Mouse (Mus musculus) heart, embryonic 16.5 days (tissue): ENCODE data around the gene Stat6. TPM values are rescaled to one million over a fixed set of nuclear protein-coding genes. Genes with fewer than 3 reads are reported as not detected.

Source experiments
- ATAC-seq: fragments of 200-750 bp; cut with Nextera tagmentation; replicated peaks from 2 replicates; pipeline ENCODE4 v1.8.0; 2017; ENCODE audit warnings: moderate number of reproducible peaks; ENCODE audit not compliant: insufficient read depth, low FRiP score; ENCODE audit errors: extremely low read depth
- H3K27ac ChIP-seq: fragments of 300-500 bp; sonication (generic); 2 replicates; pipeline ENCODE4 v1.5.1; 2014; ENCODE audit warnings: mild to moderate bottlenecking, low read length, control low read depth, moderate library complexity
- H3K27me3 ChIP-seq: fragments of 300-500 bp; sonication (generic); 2 replicates; pipeline ENCODE4 v1.6.1; 2014; ENCODE audit warnings: low read length, mixed read lengths; ENCODE audit not compliant: control insufficient read depth, insufficient read depth
- H3K36me3 ChIP-seq: fragments of 300-500 bp; sonication (generic); 2 replicates; pipeline ENCODE4 v1.6.1; 2014; ENCODE audit not compliant: control insufficient read depth, insufficient read depth
- H3K4me1 ChIP-seq: fragments of 300-500 bp; sonication (generic); 2 replicates; pipeline ENCODE4 v1.6.1; 2014; ENCODE audit warnings: low read length, mixed read lengths; ENCODE audit not compliant: control insufficient read depth, insufficient read depth
- H3K4me2 ChIP-seq: fragments of 300-500 bp; sonication (generic); 2 replicates; pipeline ENCODE4 v1.6.1; 2014; ENCODE audit warnings: low read depth, mild to moderate bottlenecking, control low read depth, low read length
- H3K4me3 ChIP-seq: fragments of 300-500 bp; sonication (generic); 2 replicates; pipeline ENCODE4 v1.5.1; 2014; ENCODE audit warnings: mild to moderate bottlenecking, control low read depth, low read length
- H3K9ac ChIP-seq: fragments of 300-500 bp; sonication (generic); 2 replicates; pipeline ENCODE4 v1.6.1; 2014; ENCODE audit warnings: low read length, control low read depth
- H3K9me3 ChIP-seq: fragments of 300-500 bp; sonication (generic); replicated peaks from 2 replicates; pipeline ENCODE4 v1.6.1; 2016; ENCODE audit warnings: low read length; ENCODE audit not compliant: control insufficient read depth
- WGBS: fragments of 180-500 bp; shearing (Covaris S2); extraction: QIAGEN DNeasy Blood & Tissue Kit; methylation state at CpG from one replicate; pipeline ENCODE4 v1.1.7; 2014; 5-methylcytosine and 5-hydroxymethylcytosine counted together
- polyA plus RNA-seq: library from polyadenylated mRNA; unstranded; fragments of >200 nt; fragmentation: Nextera tagmentation; extraction: Ambion mirVana; gene quantifications from 2 replicates; pipeline ENCODE4 v1.2.1, GENCODE M21; 2015

Stat6 gene
- polyA plus RNA-seq, 1 experiment from 2014 or later: 36.7 TPM

DNA sequence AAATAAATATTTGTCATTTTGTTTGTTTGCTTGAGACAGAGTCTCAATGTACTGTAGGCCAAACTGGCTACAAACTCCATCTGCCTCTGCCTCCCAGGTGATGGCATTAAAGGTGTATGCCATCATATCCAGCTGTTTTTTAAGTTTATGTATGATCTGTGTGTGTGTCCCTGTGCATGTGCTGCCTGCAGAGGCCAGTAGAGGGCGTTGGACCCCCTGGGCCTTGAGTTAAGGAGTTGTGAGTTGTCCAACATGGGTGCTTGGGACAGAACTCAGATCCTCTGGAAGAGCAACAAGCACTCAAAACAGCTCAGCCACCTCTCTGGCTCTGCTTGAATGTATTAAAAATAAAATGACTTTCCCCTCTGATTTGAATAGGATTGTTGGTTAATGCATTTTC is 48.3 kb downstream of the Stat6 start:
- H3K36me3 ChIP-seq: peaks cover 24% of the 10 kb centered on the region

DNA sequence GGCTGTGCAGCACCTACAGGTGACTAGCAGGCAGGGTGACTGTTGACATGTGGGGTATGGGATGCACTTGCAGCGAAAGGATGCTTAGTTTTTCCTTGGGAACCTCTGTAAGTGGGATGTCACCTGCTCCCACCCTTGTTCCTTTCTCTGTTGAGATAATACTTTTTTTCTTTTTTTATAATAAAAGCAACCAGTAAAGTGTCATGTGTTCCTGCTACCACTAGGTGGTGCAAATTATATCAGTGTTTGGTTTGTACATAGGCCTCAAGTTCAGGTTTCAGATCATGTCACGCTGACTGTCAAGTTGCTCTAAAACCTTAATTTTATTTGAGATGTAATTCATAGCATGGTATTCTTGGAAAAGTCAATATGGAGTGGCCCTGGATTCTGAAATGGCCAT is 51.9 kb downstream of the Stat6 start:
- ATAC-seq: no peak
- H3K36me3 ChIP-seq: peaks cover 26% of the 10 kb centered on the region

More for the DNA sequence above, 48.3 kb downstream of the Stat6 start:
- H3K4me3 ChIP-seq: no peak overlapping the region
- no peak overlapping the region for H3K9ac ChIP-seq
- no peaks in the 10 kb centered on the region for H3K9me3 ChIP-seq
- no peaks in the 10 kb centered on the region for H3K27me3 ChIP-seq
- no peak overlapping the region for H3K27ac ChIP-seq
- 17% methylated on average over 1 of the region's 1 CpGs for WGBS
- no peak overlapping the region for H3K4me2 ChIP-seq
- ATAC-seq: no peak
- peaks cover 3% of the 10 kb centered on the region for H3K4me1 ChIP-seq

DNA sequence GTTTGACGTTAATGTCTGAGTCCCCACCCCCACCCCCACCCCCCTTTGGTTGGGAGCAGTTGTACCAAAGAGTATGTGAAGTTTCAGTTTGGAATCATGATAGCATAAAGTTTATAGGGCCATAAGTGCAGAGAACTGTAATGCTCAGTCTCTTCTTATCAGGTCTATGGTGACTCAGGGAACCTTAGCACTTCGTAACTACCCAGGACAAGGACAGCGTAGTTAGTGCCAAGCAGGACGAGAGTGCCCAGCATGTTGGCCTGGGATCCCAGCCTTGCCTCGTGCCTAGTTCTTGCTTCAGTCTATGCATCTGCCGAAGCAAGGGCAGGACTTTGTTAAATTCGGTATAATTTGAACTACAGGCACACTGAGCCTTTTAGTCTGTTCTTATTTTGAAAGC is 53.0 kb downstream of the Stat6 start:
- no peak overlapping the region for H3K4me3 ChIP-seq
- H3K36me3 ChIP-seq: peaks cover 26% of the 10 kb centered on the region
- H3K27ac ChIP-seq: no peak overlapping the region
- 88% methylated on average over 7 of the region's 7 CpGs for WGBS
- no peak overlapping the region for H3K9ac ChIP-seq
- H3K4me1 ChIP-seq: no peaks in the 10 kb centered on the region
- no peaks in the 10 kb centered on the region for H3K9me3 ChIP-seq
- ATAC-seq: no peak
- no peaks in the 10 kb centered on the region for H3K27me3 ChIP-seq
- H3K4me2 ChIP-seq: no peak overlapping the region

More for the DNA sequence above, 51.9 kb downstream of the Stat6 start:
- Histone ChIP-seq H3K27ac (no peak overlapping the region), H3K4me1 (no peaks in the 10 kb centered on the region), H3K9ac (no peak overlapping the region), H3K4me3 (no peak overlapping the region), H3K4me2 (no peak overlapping the region), H3K27me3 (no peaks in the 10 kb centered on the region), H3K9me3 (no peaks in the 10 kb centered on the region)
- WGBS: 49% methylated on average over 2 of the region's 2 CpGs

DNA sequence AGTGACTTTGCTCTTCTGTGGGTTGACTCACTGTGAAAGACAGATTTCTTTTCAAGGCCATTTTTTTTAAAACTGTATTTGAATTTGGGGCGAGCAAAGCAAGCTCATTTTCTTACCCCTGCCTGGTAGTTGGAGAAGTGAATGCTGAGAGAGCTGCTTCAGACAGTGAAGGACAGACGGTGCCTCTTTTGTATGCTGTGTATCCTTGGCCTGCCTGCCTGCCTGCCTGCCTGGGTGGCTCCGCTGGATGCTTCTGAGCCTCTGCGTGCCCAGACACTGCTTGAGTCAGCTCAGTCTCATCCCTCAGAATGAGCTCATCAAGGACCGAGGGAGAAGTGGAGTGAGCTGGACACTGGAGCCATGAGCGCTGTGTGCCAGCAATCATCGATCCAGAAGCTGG is 56.2 kb downstream of the Stat6 start:
- H3K27me3 ChIP-seq: no peaks in the 10 kb centered on the region
- WGBS: 90% methylated on average over 7 of the region's 7 CpGs
- no peak overlapping the region for H3K27ac ChIP-seq
- no peaks in the 10 kb centered on the region for H3K4me1 ChIP-seq
- no peaks in the 10 kb centered on the region for H3K9me3 ChIP-seq
- no peak overlapping the region for H3K9ac ChIP-seq
- peaks cover 16% of the 10 kb centered on the region for H3K36me3 ChIP-seq
- no peak overlapping the region for H3K4me3 ChIP-seq
- H3K4me2 ChIP-seq: no peak overlapping the region
- ATAC-seq: no peak

DNA sequence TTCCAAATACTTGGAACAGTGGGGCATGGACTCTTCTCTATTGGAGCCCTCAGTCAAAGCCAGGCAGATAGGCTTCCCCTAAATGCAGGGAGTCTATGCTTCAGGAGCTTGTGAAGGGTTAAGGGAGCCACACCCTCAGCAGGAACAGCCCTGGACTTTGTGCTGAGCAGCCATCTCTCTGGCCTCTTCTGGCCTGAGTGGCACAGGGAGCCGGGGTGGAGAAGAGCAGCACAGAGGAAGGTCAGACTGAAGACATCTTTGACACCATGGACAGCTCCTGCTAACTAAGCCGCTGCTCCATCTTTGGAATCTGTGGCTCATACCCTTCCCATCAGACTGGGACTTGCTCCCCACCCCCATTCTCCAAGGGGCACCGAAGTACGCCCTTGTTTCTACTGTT is 60.5 kb downstream of the Stat6 start:
- H3K9me3 ChIP-seq: no peaks in the 10 kb centered on the region
- no peak for ATAC-seq
- no peak overlapping the region for H3K4me2 ChIP-seq
- no peak overlapping the region for H3K4me3 ChIP-seq
- H3K4me1 ChIP-seq: peaks cover 6% of the 10 kb centered on the region
- 0 out of 2 replicates have a peak, but pooled peaks cover 2% of the 10 kb centered on the region for H3K36me3 ChIP-seq
- 31% methylated on average over 4 of the region's 4 CpGs for WGBS
- no peaks in the 10 kb centered on the region for H3K27me3 ChIP-seq
- H3K27ac ChIP-seq: no peak overlapping the region
- no peak overlapping the region for H3K9ac ChIP-seq

DNA sequence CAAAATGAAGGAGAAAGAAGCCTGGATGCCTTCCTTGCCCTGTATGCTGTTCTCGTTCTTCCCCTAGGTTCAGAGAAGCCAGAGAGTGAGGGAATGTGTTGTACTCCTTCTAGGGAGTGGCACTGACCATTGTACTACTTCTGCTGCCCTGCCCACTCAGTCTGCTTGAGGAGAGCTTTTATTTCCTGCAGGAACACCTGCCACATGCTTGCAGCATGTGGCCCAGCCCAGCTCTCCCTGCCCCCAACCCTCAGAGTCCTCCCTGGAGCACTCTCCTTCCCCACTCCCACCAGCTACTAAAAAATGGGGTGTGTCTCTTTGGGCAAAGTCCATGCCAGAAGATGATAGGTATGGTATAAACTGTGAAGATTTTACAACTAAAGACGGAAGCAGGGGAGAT is 61.5 kb downstream of the Stat6 start:
- no peak for ATAC-seq
- H3K9ac ChIP-seq: no peak overlapping the region
- H3K27me3 ChIP-seq: no peaks in the 10 kb centered on the region
- H3K36me3 ChIP-seq: no peaks in the 10 kb centered on the region
- peaks cover 6% of the 10 kb centered on the region for H3K4me1 ChIP-seq
- H3K4me3 ChIP-seq: no peak overlapping the region
- no peak overlapping the region for H3K27ac ChIP-seq
- no peaks in the 10 kb centered on the region for H3K9me3 ChIP-seq
- 46% methylated on average over 2 of the region's 2 CpGs for WGBS
- H3K4me2 ChIP-seq: no peak overlapping the region

DNA sequence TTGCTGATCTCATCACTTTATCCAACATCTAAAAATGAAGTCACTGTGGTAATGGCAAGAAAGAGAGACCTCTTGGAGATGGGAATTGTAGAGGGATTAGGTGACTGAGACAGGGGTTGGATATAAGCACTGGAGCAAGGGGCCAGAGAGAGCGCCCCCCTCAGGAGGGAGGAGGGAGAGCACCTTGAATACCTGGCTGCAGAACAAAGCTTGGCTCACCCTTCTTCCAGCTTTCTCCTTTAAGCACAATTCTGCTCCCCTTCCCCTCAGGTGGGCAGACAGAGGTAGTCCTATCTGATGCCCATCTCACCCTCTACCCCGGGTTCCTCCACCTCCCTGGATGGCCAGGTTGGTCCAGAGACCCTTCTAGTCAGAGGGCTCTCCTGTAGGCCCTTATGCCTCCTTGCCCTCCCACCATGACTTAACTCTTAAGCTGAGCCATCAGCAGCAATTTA is 62.0 kb downstream of the Stat6 start, which contains the start of gene Myo1a:
Gene Myo1a (plus strand): TSS at position 405 of the 455 bp plus-strand sequence.
- Histone ChIP-seq H3K9ac (no peak within 1 kb of the TSS), H3K27ac (no peak within 1 kb of the TSS), H3K4me3 (no peak within 1 kb of the TSS), H3K36me3 (no peaks in the 10 kb centered on the region), H3K4me1 (peaks cover 6% of the 10 kb centered on the region), H3K27me3 (no peaks in the 10 kb centered on the region), H3K4me2 (no peak within 1 kb of the TSS), H3K9me3 (no peaks in the 10 kb centered on the region)
- ATAC-seq: no peak
- WGBS: 57% methylated on average over 2 of the region's 2 CpGs

DNA sequence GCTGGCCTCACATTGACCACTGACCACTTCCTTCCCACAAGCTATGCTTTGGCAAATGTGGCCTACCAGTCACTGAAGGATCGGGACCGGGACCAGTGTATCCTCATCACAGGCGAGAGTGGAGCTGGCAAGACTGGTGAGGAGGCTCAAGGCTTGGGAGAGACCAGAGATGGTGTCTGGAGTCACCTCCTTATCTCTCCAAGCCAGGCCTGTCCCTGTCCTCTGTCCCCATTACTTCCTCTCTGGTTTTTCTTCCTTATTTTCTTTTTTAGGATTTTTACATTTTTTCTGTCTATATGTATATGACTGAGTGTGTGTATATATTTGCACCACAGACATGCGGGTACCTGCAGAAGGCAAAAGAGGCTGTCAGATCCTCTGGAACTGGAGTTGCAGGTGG is 63.0 kb downstream of the Stat6 start:
- no peak for ATAC-seq
- Histone ChIP-seq H3K27me3 (no peaks in the 10 kb centered on the region), H3K9me3 (no peaks in the 10 kb centered on the region), H3K4me1 (peaks cover 6% of the 10 kb centered on the region), H3K4me3 (no peak overlapping the region), H3K27ac (no peak overlapping the region), H3K4me2 (no peak overlapping the region), H3K36me3 (no peaks in the 10 kb centered on the region), H3K9ac (no peak overlapping the region)
- 87% methylated on average over 4 of the region's 4 CpGs for WGBS

DNA sequence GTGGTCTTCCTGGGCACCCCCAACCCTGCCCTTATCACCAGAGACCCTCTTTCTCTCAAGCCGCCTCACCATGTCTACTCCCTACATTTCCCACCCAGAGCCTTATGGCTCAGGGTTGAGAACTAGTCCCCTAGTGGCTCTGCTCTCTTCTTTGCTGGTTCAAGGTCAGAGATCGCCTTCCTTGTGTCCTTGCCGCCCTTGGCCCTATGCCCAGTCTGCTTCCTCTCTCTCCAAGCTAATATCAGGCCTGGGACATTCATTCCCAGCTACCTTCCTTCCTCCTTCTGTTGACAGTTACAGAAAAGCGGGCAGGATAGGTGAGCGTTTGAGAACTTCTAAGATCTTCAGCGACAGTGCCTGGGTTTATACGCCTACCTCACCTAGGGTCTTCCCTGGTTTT is 64.9 kb downstream of the Stat6 start:
- no peaks in the 10 kb centered on the region for H3K36me3 ChIP-seq
- ATAC-seq: peak; percentile 55; the same call in 1 of the 2 replicates
- H3K4me3 ChIP-seq: no peak overlapping the region
- no peaks in the 10 kb centered on the region for H3K27me3 ChIP-seq
- no peak overlapping the region for H3K27ac ChIP-seq
- H3K9ac ChIP-seq: no peak overlapping the region
- no peaks in the 10 kb centered on the region for H3K9me3 ChIP-seq
- peaks cover 6% of the 10 kb centered on the region for H3K4me1 ChIP-seq
- WGBS: 36% methylated on average over 7 of the region's 7 CpGs
- H3K4me2 ChIP-seq: no peak overlapping the region
